Mouse (Mus musculus): ENCODE data around the gene Mylk. TPM values are rescaled to one million over a fixed set of nuclear protein-coding genes. Genes with fewer than 3 reads are reported as not detected.

Gene Mylk
- polyA plus RNA-seq, 1 experiment = 6.3 TPM

DNA sequence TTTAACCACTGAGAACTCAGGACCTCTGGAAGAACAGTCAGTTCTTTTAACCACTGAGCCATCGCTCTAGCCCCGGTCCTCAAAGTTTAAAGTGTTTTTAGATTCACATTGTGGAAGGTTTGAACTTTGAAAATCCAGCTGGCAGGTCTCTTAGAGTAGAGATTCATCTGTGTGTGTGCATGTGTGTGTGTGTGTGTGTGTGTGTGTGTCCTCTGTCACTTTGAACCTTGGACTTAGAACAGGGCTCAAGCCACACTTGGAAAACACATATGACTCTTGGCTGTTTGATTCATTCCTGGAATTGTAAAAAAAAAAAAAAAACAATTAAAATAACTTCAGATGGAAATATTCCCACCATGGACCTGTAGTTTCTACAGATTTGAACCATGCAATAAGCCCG lies 149.0 kb downstream of the Mylk start:
- H3K4me1 ChIP-seq (ENCODE audit: control insufficient read depth, insufficient read depth, low read length) = no peaks in the 10 kb centered on the region
- DNase-seq = no peak
- whole genome bisulfite sequencing = 90% methylated on average over 3 of the region's 3 CpGs
- H3K4me3 ChIP-seq (replicated peaks; ENCODE audit: insufficient read depth, low read depth, low read length) = no peak overlapping the region
- no peaks in the 10 kb centered on the region for H3K27me3 ChIP-seq (ENCODE audit: control insufficient read depth, insufficient read depth, low read length)
- no peak for TF ChIP-seq CTCF (IDR thresholded peaks at IDR 0.05; ENCODE audit: borderline replicate concordance, insufficient read depth, low read depth, low read length)
- no peak for TF ChIP-seq POLR2A (IDR thresholded peaks at IDR 0.05; ENCODE audit: borderline replicate concordance, insufficient read depth, low read length)
- H3K27ac ChIP-seq (ENCODE audit: insufficient read depth, low read length) = no peak overlapping the region

DNA sequence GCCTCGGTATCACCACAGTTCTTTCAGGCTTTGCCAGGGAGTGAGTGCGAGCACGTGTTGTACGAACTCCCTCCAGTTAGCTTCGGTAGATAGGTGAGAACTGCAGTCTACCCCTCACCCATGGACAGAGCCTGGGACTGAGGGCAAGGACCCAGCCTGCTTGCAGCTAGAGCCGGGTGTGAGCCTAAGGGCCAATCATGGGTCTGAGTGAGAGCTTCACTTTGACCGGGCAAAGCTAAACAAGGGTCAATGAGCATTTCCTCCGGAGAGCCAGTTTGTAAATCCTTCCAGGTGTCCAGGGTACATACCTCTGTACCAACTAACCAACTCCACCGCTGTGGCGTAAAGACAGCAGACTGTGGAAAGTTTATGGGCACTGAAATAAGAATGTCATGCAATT lies 150.9 kb downstream of the Mylk start:
- Histone ChIP-seq H3K27ac (ENCODE audit: insufficient read depth, low read length) (no peak overlapping the region), H3K4me3 (replicated peaks; ENCODE audit: insufficient read depth, low read depth, low read length) (no peak overlapping the region), H3K27me3 (ENCODE audit: control insufficient read depth, insufficient read depth, low read length) (no peaks in the 10 kb centered on the region), H3K4me1 (ENCODE audit: control insufficient read depth, insufficient read depth, low read length) (no peaks in the 10 kb centered on the region)
- DNase-seq = no peak
- 88% methylated on average over 10 of the region's 10 CpGs for WGBS
- TF ChIP-seq POLR2A (IDR thresholded peaks at IDR 0.05; ENCODE audit: borderline replicate concordance, insufficient read depth, low read length) = no peak
- TF ChIP-seq CTCF (IDR thresholded peaks at IDR 0.05; ENCODE audit: borderline replicate concordance, insufficient read depth, low read depth, low read length) = no peak

DNA sequence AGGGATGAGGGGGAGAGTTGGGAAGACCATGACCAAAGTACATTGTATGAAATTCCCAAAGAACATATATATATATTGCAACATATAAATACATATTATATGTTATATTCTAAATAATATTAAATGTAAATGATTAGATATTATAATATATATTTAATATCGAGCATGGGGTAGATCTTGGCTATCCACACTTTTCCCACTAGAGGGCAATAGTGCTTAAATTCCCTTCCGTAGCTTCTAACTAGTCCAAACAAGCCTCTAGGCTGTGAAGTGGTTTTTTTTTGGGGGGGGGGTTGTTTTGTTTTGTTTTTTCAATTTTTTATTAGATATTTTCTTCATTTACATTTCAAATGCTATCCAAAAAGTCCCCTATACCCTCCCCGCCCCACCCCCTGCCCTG lies 152.0 kb downstream of the Mylk start:
- TF ChIP-seq CTCF (IDR thresholded peaks at IDR 0.05; ENCODE audit: borderline replicate concordance, insufficient read depth, low read depth, low read length) (no peak), POLR2A (IDR thresholded peaks at IDR 0.05; ENCODE audit: borderline replicate concordance, insufficient read depth, low read length) (no peak)
- no peak overlapping the region for H3K27ac ChIP-seq (ENCODE audit: insufficient read depth, low read length)
- no peak for DNase-seq

DNA sequence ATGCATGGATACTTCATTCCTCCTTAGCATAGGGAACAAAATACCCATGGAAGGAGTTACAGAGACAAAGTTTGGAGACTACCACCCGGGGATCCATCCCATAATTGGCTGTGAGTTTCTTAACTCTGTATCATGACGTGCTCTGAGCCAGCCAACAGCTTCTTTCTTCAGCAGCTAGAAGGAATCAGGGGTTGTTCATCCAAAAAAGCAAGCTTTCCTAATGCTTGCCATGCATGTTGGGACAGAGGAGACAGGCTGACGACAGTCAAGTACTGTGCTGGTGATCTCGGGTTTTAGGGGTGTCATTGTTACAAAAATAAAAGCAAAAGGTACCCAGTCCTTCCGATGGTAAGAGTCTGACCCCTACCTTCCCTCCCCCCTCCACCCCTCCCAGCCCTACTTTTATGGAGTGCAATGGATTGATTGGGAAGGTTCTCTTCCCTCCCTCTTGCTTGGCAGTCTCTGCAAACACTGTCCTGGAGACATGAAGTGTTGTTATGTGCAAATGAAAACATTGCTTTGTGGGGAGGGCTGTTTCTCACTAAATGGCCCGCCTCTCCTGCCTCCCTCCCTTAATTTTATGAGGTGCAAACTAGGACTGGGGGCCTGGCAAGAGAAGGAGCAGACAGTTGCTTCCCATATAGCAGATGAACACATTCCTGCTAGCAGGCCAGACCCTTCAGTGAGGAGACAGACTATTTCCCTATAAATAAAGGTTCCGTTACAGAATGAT lies 153.2 kb downstream of the Mylk start:
- H3K4me3 ChIP-seq (replicated peaks; ENCODE audit: insufficient read depth, low read depth, low read length) = no peak overlapping the region
- DNase-seq = no peak
- H3K27me3 ChIP-seq (ENCODE audit: control insufficient read depth, insufficient read depth, low read length) = no peaks in the 10 kb centered on the region
- TF ChIP-seq POLR2A (IDR thresholded peaks at IDR 0.05; ENCODE audit: borderline replicate concordance, insufficient read depth, low read length) = no peak
- no peak for TF ChIP-seq CTCF (IDR thresholded peaks at IDR 0.05; ENCODE audit: borderline replicate concordance, insufficient read depth, low read depth, low read length)
- H3K27ac ChIP-seq (ENCODE audit: insufficient read depth, low read length) = no peak overlapping the region
- 85% methylated on average over 7 of the region's 7 CpGs for WGBS
- no peaks in the 10 kb centered on the region for H3K4me1 ChIP-seq (ENCODE audit: control insufficient read depth, insufficient read depth, low read length)

More for the DNA sequence above, 152.0 kb downstream of the Mylk start:
- 66% methylated on average over 3 of the region's 3 CpGs for WGBS
- H3K4me1 ChIP-seq (ENCODE audit: control insufficient read depth, insufficient read depth, low read length) = no peaks in the 10 kb centered on the region
- no peaks in the 10 kb centered on the region for H3K27me3 ChIP-seq (ENCODE audit: control insufficient read depth, insufficient read depth, low read length)
- no peak overlapping the region for H3K4me3 ChIP-seq (replicated peaks; ENCODE audit: insufficient read depth, low read depth, low read length)

DNA sequence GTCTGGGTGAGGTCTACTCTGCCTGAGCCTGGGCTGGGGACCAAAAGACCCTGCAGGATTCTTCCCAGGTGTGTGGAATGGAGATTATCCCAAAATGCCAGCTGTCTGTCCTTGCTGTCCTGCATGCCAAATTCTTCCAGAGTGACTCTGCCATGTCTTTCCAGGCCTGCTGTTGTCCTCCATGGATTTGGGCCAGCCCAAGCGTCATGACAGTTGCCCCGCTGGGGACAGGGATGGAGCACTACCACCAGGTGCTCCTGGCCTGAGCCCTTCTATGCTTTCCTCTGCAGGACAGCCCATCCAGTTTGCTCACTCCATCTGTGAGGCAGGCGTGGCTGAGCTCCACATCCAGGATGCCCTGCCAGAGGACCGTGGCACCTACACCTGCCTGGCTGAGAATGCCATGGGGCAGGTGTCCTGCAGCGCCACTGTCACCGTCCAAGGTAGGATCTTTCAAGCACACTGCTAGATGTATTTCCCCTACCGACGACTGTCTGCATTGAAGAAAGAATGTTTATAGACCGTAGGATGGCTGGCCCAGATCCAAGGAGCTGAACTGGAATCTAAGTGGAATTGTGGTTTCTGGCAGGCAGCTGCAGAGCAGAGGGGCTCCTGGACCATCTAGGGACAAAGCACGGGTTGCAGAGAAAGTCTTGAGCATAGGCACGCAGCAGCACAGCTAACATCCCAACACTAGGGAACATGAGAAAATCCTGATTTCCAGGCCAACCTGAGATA lies 154.2 kb downstream of the Mylk start:
- TF ChIP-seq CTCF (IDR thresholded peaks at IDR 0.05; ENCODE audit: borderline replicate concordance, insufficient read depth, low read depth, low read length) = no peak
- TF ChIP-seq POLR2A (IDR thresholded peaks at IDR 0.05; ENCODE audit: borderline replicate concordance, insufficient read depth, low read length) = no peak
- Histone ChIP-seq H3K27ac (ENCODE audit: insufficient read depth, low read length) (no peak overlapping the region), H3K4me3 (replicated peaks; ENCODE audit: insufficient read depth, low read depth, low read length) (no peak overlapping the region), H3K27me3 (ENCODE audit: control insufficient read depth, insufficient read depth, low read length) (no peaks in the 10 kb centered on the region), H3K4me1 (ENCODE audit: control insufficient read depth, insufficient read depth, low read length) (no peaks in the 10 kb centered on the region)
- no peak for DNase-seq
- 17% methylated on average over 11 of the region's 11 CpGs for WGBS

DNA sequence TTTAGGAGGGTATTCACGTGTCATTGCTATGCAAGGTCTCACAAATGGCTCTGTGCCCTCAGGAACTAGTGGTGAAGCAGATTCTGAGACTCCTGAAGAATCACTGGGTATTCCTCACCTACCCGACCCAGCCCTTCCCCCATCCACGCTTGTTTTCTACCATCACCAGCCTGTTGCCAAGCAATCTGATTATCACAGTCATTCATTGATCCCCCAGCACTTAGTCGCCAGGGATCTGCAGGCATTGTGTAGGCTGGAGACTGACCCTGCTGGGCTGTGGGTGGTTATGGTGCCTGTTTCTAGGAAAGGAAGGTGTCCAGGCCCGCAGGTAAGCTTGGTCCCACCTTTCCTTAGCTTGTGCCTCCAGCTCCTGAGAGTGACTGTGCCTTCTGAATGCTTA lies 155.0 kb downstream of the Mylk start:
- Histone ChIP-seq H3K27ac (ENCODE audit: insufficient read depth, low read length) (no peak overlapping the region), H3K4me3 (replicated peaks; ENCODE audit: insufficient read depth, low read depth, low read length) (no peak overlapping the region), H3K4me1 (ENCODE audit: control insufficient read depth, insufficient read depth, low read length) (no peaks in the 10 kb centered on the region), H3K27me3 (ENCODE audit: control insufficient read depth, insufficient read depth, low read length) (no peaks in the 10 kb centered on the region)
- WGBS = 53% methylated on average over 5 of the region's 5 CpGs
- TF ChIP-seq CTCF (IDR thresholded peaks at IDR 0.05; ENCODE audit: borderline replicate concordance, insufficient read depth, low read depth, low read length) = no peak
- TF ChIP-seq POLR2A (IDR thresholded peaks at IDR 0.05; ENCODE audit: borderline replicate concordance, insufficient read depth, low read length) = no peak
- DNase-seq = no peak

DNA sequence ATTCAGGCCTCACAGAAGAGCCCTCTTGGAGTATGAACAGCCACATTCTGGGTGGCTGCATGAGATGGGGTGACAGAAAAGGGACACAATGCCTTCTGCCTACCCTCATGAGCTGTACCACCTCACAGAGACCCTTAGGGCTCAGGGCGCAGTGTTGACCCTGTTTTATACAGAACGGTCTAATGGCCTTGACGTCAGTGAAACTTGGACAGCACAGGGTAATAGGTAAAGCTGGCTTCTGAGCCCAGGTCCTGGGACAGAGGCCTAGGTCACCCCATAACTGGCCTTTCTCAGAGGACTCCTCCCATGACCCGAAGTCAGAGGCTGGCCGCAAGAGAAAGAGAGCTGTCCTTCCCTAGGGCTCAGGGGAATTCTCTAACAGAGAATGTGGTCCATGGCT lies 155.5 kb downstream of the Mylk start:
- H3K27ac ChIP-seq (ENCODE audit: insufficient read depth, low read length) = no peak overlapping the region
- TF ChIP-seq POLR2A (IDR thresholded peaks at IDR 0.05; ENCODE audit: borderline replicate concordance, insufficient read depth, low read length) (no peak), CTCF (IDR thresholded peaks at IDR 0.05; ENCODE audit: borderline replicate concordance, insufficient read depth, low read depth, low read length) (no peak)

DNA sequence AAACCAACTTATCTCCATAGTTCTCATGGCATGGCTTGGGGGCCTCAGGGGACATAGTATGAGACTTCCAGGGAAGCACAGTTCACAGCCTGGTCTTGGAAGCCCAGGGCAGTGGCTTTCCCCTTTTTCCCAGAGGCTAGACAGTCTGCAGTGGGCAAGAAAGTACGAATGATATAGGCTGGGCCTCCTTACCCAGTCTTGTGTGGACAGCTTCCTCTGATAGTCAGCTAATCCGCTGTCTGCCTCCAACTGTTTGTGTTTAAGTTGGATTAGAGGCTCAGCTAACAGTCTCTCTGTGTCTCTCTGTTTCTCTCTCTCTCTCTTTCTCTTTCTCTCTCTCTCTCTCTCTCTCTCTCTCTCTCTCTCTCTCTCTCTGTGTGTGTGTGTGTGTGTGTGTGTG lies 156.0 kb downstream of the Mylk start:
- Histone ChIP-seq H3K4me1 (ENCODE audit: control insufficient read depth, insufficient read depth, low read length) (no peaks in the 10 kb centered on the region), H3K27me3 (ENCODE audit: control insufficient read depth, insufficient read depth, low read length) (no peaks in the 10 kb centered on the region), H3K4me3 (replicated peaks; ENCODE audit: insufficient read depth, low read depth, low read length) (no peak overlapping the region), H3K27ac (ENCODE audit: insufficient read depth, low read length) (no peak overlapping the region)
- DNase-seq = no peak
- 82% methylated on average over 2 of the region's 2 CpGs for WGBS
- TF ChIP-seq POLR2A (IDR thresholded peaks at IDR 0.05; ENCODE audit: borderline replicate concordance, insufficient read depth, low read length) (no peak), CTCF (IDR thresholded peaks at IDR 0.05; ENCODE audit: borderline replicate concordance, insufficient read depth, low read depth, low read length) (no peak)

More for the DNA sequence above, 155.5 kb downstream of the Mylk start:
- Histone ChIP-seq H3K27me3 (ENCODE audit: control insufficient read depth, insufficient read depth, low read length) (no peaks in the 10 kb centered on the region), H3K4me1 (ENCODE audit: control insufficient read depth, insufficient read depth, low read length) (no peaks in the 10 kb centered on the region), H3K4me3 (replicated peaks; ENCODE audit: insufficient read depth, low read depth, low read length) (no peak overlapping the region)
- 85% methylated on average over 5 of the region's 5 CpGs for WGBS
- DNase-seq = no peak

Data from cerebellum, adult 2 months (tissue).